Mouse (Mus musculus): ENCODE results near the gene Tcte2.

Gene Tcte2

GRCm38 (mm10) chr17:13744824-13745223, 16.8 kb downstream of the Tcte2 start:
- DNase-seq = no peak

GRCm38 (mm10) chr17:13744219-13744618, 17.4 kb downstream of the Tcte2 start:
- no peak for DNase-seq

GRCm38 (mm10) chr17:13743709-13744079, 17.9 kb downstream of the Tcte2 start:
- DNase-seq = no peak

- DNase-seq = no peak
Observed at GRCm38 (mm10) chr17:13742941-13743708, 18.5 kb downstream of the Tcte2 start.

GRCm38 (mm10) chr17:13742334-13742733, 19.3 kb downstream of the Tcte2 start:
- DNase-seq = no peak

GRCm38 (mm10) chr17:13741611-13742010, 20.0 kb downstream of the Tcte2 start:
- no peak for DNase-seq

- no peak for DNase-seq
Observed at GRCm38 (mm10) chr17:13740796-13741195, 20.8 kb downstream of the Tcte2 start.

GRCm38 (mm10) chr17:13739981-13740380, 21.6 kb downstream of the Tcte2 start:
- no peak for DNase-seq

GRCm38 (mm10) chr17:13738916-13739315, 22.7 kb downstream of the Tcte2 start:
- DNase-seq = no peak

- no peak for DNase-seq
Observed at GRCm38 (mm10) chr17:13738121-13738776, 23.4 kb downstream of the Tcte2 start.

GRCm38 (mm10) chr17:13737336-13737735, 24.3 kb downstream of the Tcte2 start:
- no peak for DNase-seq

- no peak for DNase-seq
Observed at GRCm38 (mm10) chr17:13735803-13736282, 25.8 kb downstream of the Tcte2 start.

GRCm38 (mm10) chr17:13735057-13735456, 26.6 kb downstream of the Tcte2 start:
- no peak for DNase-seq

- no peak for DNase-seq
Observed at GRCm38 (mm10) chr17:13733971-13734370, 27.7 kb downstream of the Tcte2 start.

- no peak for DNase-seq
Observed at GRCm38 (mm10) chr17:13732685-13733084, 28.9 kb downstream of the Tcte2 start.

- no peak for DNase-seq
Observed at GRCm38 (mm10) chr17:13731727-13732112, 29.9 kb downstream of the Tcte2 start.

- DNase-seq = no peak
Observed at GRCm38 (mm10) chr17:13730980-13731726, 30.5 kb downstream of the Tcte2 start.

GRCm38 (mm10) chr17:13726832-13727355, 34.7 kb downstream of the Tcte2 start:
- no peak for DNase-seq

- no peak for DNase-seq
Observed at GRCm38 (mm10) chr17:13725004-13725550, 36.5 kb downstream of the Tcte2 start.

- DNase-seq = no peak
Observed at GRCm38 (mm10) chr17:13722434-13722833, 39.2 kb downstream of the Tcte2 start.

GRCm38 (mm10) chr17:13721372-13721771, 40.3 kb downstream of the Tcte2 start:
- no peak for DNase-seq

- DNase-seq = no peak
Observed at GRCm38 (mm10) chr17:13720187-13720586, 41.4 kb downstream of the Tcte2 start.

- no peak for DNase-seq
Observed at GRCm38 (mm10) chr17:13717428-13717827, 44.2 kb downstream of the Tcte2 start.

Measured in liver (tissue).